Mouse (Mus musculus) neural tube, embryonic 15.5 days (tissue): ENCODE measurements around the gene Jam2. TPM values are rescaled to one million over a fixed set of nuclear protein-coding genes. Genes with fewer than 3 reads are reported as not detected.
A peak's percentile ranks its signal among the peaks of the same experiment; 100 is the strongest.

ENCODE experiments used
- ATAC-seq: fragments of 200-750 bp; cut with Nextera tagmentation; 2 replicates; pipeline ENCODE4 v1.8.0; 2017; ENCODE audit warnings: mild to moderate bottlenecking, moderate TSS enrichment, moderate library complexity; ENCODE audit not compliant: low FRiP score
- H3K27ac ChIP-seq: fragments of 300-500 bp; sonication (generic); replicated peaks from 2 replicates; pipeline ENCODE4 v1.5.1; 2015; ENCODE audit warnings: mild to moderate bottlenecking, inconsistent platforms
- H3K27me3 ChIP-seq: fragments of 300-500 bp; sonication (generic); replicated peaks from 2 replicates; pipeline ENCODE4 v1.6.1; 2015; ENCODE audit warnings: inconsistent platforms
- H3K36me3 ChIP-seq: fragments of 300-500 bp; sonication (generic); 2 replicates; pipeline ENCODE4 v1.6.1; 2015; ENCODE audit warnings: inconsistent platforms
- H3K4me1 ChIP-seq: fragments of 300-500 bp; sonication (generic); 2 replicates; pipeline ENCODE4 v1.6.1; 2015; ENCODE audit warnings: inconsistent platforms
- H3K4me2 ChIP-seq: fragments of 300-500 bp; sonication (generic); 2 replicates; pipeline ENCODE4 v1.6.1; 2015; ENCODE audit warnings: inconsistent platforms, mild to moderate bottlenecking, moderate library complexity
- H3K4me3 ChIP-seq: fragments of 300-500 bp; sonication (generic); replicated peaks from 2 replicates; pipeline ENCODE4 v1.5.1; 2015; ENCODE audit warnings: mild to moderate bottlenecking, inconsistent platforms
- H3K9ac ChIP-seq: fragments of 300-500 bp; sonication (generic); replicated peaks from 2 replicates; pipeline ENCODE4 v1.6.1; 2015; ENCODE audit warnings: mild to moderate bottlenecking, inconsistent platforms
- H3K9me3 ChIP-seq: fragments of 300-500 bp; sonication (generic); replicated peaks from 2 replicates; pipeline ENCODE4 v1.6.1; 2016; ENCODE audit warnings: inconsistent platforms
- WGBS: fragments of 180-500 bp; shearing (Covaris S2); methylation state at CpG from one replicate; pipeline ENCODE4 v1.1.7; 2015; ENCODE audit warnings: mixed read lengths; 5-methylcytosine and 5-hydroxymethylcytosine counted together
- polyA plus RNA-seq: library from polyadenylated mRNA; unstranded; fragments of >200 nt; fragmentation: Nextera tagmentation; extraction: Ambion mirVana; gene quantifications from 2 replicates; pipeline ENCODE4 v1.2.1, GENCODE M21; 2015

Gene Jam2
- polyA plus RNA-seq, 1 experiment from 2014 or later: 24.5 TPM

DNA sequence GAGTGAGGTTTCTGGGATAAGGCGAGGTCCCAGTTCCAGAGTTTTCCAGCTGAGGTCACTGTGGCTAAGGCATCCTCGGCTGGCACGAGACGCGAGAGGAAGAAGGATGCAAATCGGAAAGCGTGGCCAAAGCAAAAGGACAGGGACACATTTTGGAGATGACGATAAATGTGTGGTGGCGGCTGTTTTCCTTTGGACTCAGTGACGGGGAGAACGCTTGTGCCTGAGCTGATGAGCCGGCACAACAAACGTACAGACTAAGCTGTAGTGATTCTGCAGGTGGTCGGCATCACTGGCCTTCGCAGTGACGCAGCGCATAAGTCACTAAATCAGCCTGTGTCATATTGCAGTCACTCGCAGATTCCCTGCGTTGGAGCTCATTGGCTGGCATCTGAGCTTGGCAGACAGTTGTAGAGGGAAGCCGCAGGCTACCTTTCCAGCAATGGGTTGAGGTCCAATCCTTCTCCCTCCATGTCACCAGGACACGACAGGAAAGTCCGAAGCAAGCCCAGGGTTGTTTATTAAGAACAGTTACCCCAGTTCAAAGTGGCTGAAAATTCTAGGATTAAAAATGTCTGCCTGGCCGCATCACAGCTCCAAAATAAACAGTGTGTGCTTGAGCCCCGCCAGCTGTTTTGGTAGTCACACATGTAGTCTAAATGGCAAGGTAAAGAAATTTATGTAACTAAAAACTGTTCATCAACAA is 101.2 kb downstream of the Jam2 start:
- WGBS: 75% methylated on average over 24 of the region's 24 CpGs
- Histone ChIP-seq H3K4me1 (peaks cover 9% of the 10 kb centered on the region; the same call in 1 of the 2 replicates), H3K27ac (no peak overlapping the region), H3K9me3 (no peaks in the 10 kb centered on the region), H3K9ac (no peak overlapping the region), H3K4me3 (no peak overlapping the region), H3K36me3 (no peaks in the 10 kb centered on the region), H3K27me3 (no peaks in the 10 kb centered on the region), H3K4me2 (peak overlapping the region; percentile 36)
- ATAC-seq: peak; percentile 70

Other genes starting within 250 kb of the Jam2 start
- 38.7 and 39.6 TPM in 2 replicates for gene Mrpl39, start 38.4 kb upstream of the Jam2 start, polyA plus RNA-seq
- 14.7 and 17.0 TPM in 2 replicates for gene Gabpa, start 60.8 kb downstream of the Jam2 start, polyA plus RNA-seq
- 846 and 888 TPM in 2 replicates for gene Atp5j, start 61.5 kb downstream of the Jam2 start, polyA plus RNA-seq